Mouse (Mus musculus): ENCODE measurements at regions not wholly inside any gene's neighbourhood (a gene's known extent, or its start where the extent isn't known, plus 50 kb on each side); places are given as distances from the start of the nearest gene placed in this dataset.

- no peak for TF ChIP-seq POLR2A (IDR thresholded peaks at IDR 0.05; ENCODE audit: low read depth, low read length)
- TF ChIP-seq CTCF (conservative IDR thresholded peaks at IDR 0.05 in 1 of 2, IDR thresholded peaks at IDR 0.05 in 1 of 2; ENCODE audit: low read depth in 2 of 2, low read length in 2 of 2) = no peak
- no peak for TF ChIP-seq EP300 (IDR thresholded peaks at IDR 0.05; ENCODE audit: low read length)
- TF ChIP-seq NELFE (IDR thresholded peaks at IDR 0.05; ENCODE audit: low read depth, low read length) = no peak
- no peak for TF ChIP-seq ZMIZ1 (IDR thresholded peaks at IDR 0.05; ENCODE audit: low read depth, low read length)
- TF ChIP-seq GABPA (IDR thresholded peaks at IDR 0.05; ENCODE audit: insufficient replicate concordance, low read depth, low read length) = no peak
- TF ChIP-seq HCFC1 (IDR thresholded peaks at IDR 0.05; ENCODE audit: low read depth, low read length) = no peak
- no peak for TF ChIP-seq BHLHE40 (IDR thresholded peaks at IDR 0.05; ENCODE audit: low read depth, low read length)
- no peak for TF ChIP-seq KAT2A (IDR thresholded peaks at IDR 0.05; ENCODE audit: insufficient replicate concordance, low read length)
- TF ChIP-seq MYC (IDR thresholded peaks at IDR 0.05; ENCODE audit: low read depth, low read length) = no peak
- no peak for TF ChIP-seq PAX5 (IDR thresholded peaks at IDR 0.05; ENCODE audit: low read length)
- no peak for TF ChIP-seq POLR2AphosphoS2 (IDR thresholded peaks at IDR 0.05; ENCODE audit: low read depth, low read length)
Measured at GRCm38 (mm10) chr13:99037131-99037530, 52.8 kb upstream of the 1700024P04Rik start.
